8 mouse cellular contexts compared by ENCODE assay signal in the genomic region with DNA sequence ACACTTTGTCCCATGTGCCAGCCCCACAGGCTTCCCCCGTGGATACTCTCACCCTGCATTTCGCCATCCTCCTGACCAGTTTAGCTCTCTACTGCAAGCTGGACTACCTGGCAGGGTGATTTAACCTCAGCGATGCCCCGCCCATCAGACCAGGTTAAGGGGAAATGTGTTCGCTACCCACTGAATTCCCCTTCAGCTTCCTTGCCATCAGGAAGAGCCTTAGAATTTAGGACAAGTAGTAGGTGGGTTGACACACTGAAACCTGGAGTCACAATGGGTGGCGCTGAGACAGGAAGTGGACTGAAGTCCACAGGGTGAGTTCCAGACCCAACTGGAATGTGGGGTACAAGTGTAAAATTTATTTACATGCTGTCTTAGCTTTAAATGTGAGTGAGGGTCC. TPM values are rescaled to one million over a fixed set of nuclear protein-coding genes. Genes with fewer than 3 reads are reported as not detected.
DNase-seq lines count a peak whose midpoint lies in the region; ATAC-seq lines count a peak whose summit lies in the region.

A gene (minus strand): TSS at position 101 of the 400 bp plus-strand sequence.

- peak within 1 kb of the TSS; percentile 3; the same call in 1 of the 2 replicates for H3K4me2 ChIP-seq in limb, embryonic 11.5 days (ENCODE audit: low read depth, severe bottlenecking)
- H3K4me2 ChIP-seq in stomach, embryonic 16.5 days (ENCODE audit: low read depth, low read length): peak within 1 kb of the TSS; percentile 56

- H3K9me3 ChIP-seq in megakaryocyte, embryonic 14.5 days: no peaks in the 10 kb centered on the region
- no peaks in the 10 kb centered on the region for H3K9me3 ChIP-seq in limb, embryonic 11.5 days (ENCODE audit: control insufficient read depth, low read length)
- H3K9me3 ChIP-seq in stomach, embryonic 16.5 days (replicated peaks; ENCODE audit: control insufficient read depth, low read length): no peaks in the 10 kb centered on the region

- no peak within 1 kb of the TSS for H3K9ac ChIP-seq in limb, embryonic 11.5 days (ENCODE audit: low read length)
- H3K9ac ChIP-seq in stomach, embryonic 16.5 days (ENCODE audit: low read length): peak within 1 kb of the TSS; percentile 60

- DNase-seq in cerebellum, adult 9-10 months: peak; percentile 28
- DNase-seq in cerebellum, postnatal 14 days: no peak
- no peak for DNase-seq in limb, embryonic 11.5 days (ENCODE audit: low spot score)
- no peak for DNase-seq in adrenal gland, postnatal 25 days
- no peak for DNase-seq in gastrocnemius, postnatal 10 days

- H3K4me3 ChIP-seq in megakaryocyte, embryonic 14.5 days (replicated peaks): peak within 1 kb of the TSS; percentile 80
- no peak within 1 kb of the TSS; the same call in 1 of the 2 replicates for H3K4me3 ChIP-seq in limb, embryonic 11.5 days (ENCODE audit: low read depth, low read length)
- peak within 1 kb of the TSS; percentile 40 for H3K4me3 ChIP-seq in stomach, embryonic 16.5 days (replicated peaks; ENCODE audit: low read length)

- no peak within 1 kb of the TSS for H3K27ac ChIP-seq in limb, embryonic 11.5 days (replicated peaks; ENCODE audit: low read depth, low read length)
- H3K27ac ChIP-seq in stomach, embryonic 16.5 days (ENCODE audit: low read length): no peak within 1 kb of the TSS

- H3K4me1 ChIP-seq in megakaryocyte, embryonic 14.5 days: peaks cover 25% of the 10 kb centered on the region
- no peaks in the 10 kb centered on the region for H3K4me1 ChIP-seq in limb, embryonic 11.5 days (ENCODE audit: control insufficient read depth, insufficient read depth, low read length)
- 0 out of 2 replicates have a peak, but pooled peaks cover 4% of the 10 kb centered on the region for H3K4me1 ChIP-seq in stomach, embryonic 16.5 days (ENCODE audit: control insufficient read depth, insufficient read depth, low read length)

- ATAC-seq in megakaryocyte, adult 5-6 weeks (ENCODE audit: poor library complexity, severe bottlenecking): no peak
- no peak for ATAC-seq in limb, embryonic 11.5 days (ENCODE audit: insufficient number of reproducible peaks, low FRiP score, low TSS enrichment, low read depth)
- ATAC-seq in stomach, embryonic 16.5 days (ENCODE audit: insufficient read depth, low FRiP score): no peak

- 24% methylated on average over 6 of the region's 6 CpGs for WGBS in limb, embryonic 11.5 days
- WGBS in stomach, embryonic 16.5 days: 33% methylated on average over 6 of the region's 6 CpGs

- no peaks in the 10 kb centered on the region for H3K36me3 ChIP-seq in megakaryocyte, embryonic 14.5 days (replicated peaks; ENCODE audit: low read length)
- no peaks in the 10 kb centered on the region for H3K36me3 ChIP-seq in limb, embryonic 11.5 days (ENCODE audit: control insufficient read depth, insufficient read depth, low read length)
- H3K36me3 ChIP-seq in stomach, embryonic 16.5 days (ENCODE audit: control insufficient read depth, insufficient read depth, low read length): no peaks in the 10 kb centered on the region

- H3K27me3 ChIP-seq in megakaryocyte, embryonic 14.5 days (replicated peaks): peaks cover 63% of the 10 kb centered on the region
- H3K27me3 ChIP-seq in limb, embryonic 11.5 days (ENCODE audit: control insufficient read depth, insufficient read depth, low read length): peaks cover 20% of the 10 kb centered on the region
- peaks cover 17% of the 10 kb centered on the region for H3K27me3 ChIP-seq in stomach, embryonic 16.5 days (ENCODE audit: control insufficient read depth, insufficient read depth, low read length)

RNA-seq across cellular contexts. Expression of the gene that starts here (rescaled TPM):
- polyA plus RNA-seq in megakaryocyte, embryonic 14.5 days (2012; ENCODE audit: insufficient read depth, low replicate concordance): not detected in 2 replicates
- 1.3 and 1.5 TPM in 2 replicates for total RNA-seq in megakaryocyte, adult 5-6 weeks (2015)
- 1.8 and 2.0 TPM in 2 replicates for total RNA-seq in megakaryocyte, adult 5-6 weeks (2017)
- 0.07 TPM in 1 of 2 replicates, not detected in the other for polyA plus RNA-seq in limb, embryonic 11.5 days (2014; fragmentation: Nextera tagmentation; extraction: Ambion mirVana)
- polyA plus RNA-seq in stomach, embryonic 16.5 days (2015; fragmentation: Nextera tagmentation; extraction: Ambion mirVana): 0.35 and 0.42 TPM in 2 replicates
- total RNA-seq in adrenal gland, postnatal 25 days (2021): not detected in 2 replicates
- under 1 TPM in 1 of 2 experiments, not detected in 1; 0.09 TPM for total RNA-seq in gastrocnemius, postnatal 10 days (2021)
